Mouse (Mus musculus) 3134 (cell line): ENCODE measurements around the gene Tpmt.

ENCODE experiments used
- DNase-seq: peaks from one replicate; pipeline ENCODE4 v3.0.0-alpha.2; 2011; ENCODE audit warnings: low spot score; ENCODE audit not compliant: insufficient read length; ENCODE audit errors: extremely low read depth

Gene Tpmt

DNA sequence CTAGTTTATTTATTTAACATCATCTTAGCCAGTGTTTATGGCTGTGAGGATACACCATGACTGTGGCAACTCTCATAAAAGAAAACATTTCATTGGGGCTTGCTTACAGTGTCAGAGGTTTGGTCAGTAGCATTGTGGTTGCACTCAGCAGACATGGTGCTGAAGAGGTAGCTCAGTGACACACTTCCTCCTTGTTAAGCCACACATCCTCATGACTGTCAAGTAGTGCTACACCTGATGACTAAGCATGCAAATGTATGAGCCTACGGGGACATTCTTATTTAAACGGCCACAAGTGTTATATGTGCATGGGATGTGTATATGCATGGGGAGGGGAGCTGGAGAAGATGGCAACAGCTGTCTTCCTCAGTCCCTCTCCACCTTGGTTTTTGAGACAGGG is 60.7 kb downstream of the Tpmt start:
- DNase-seq, result no peak

- DNase-seq, result no peak
Observed at GRCm38 (mm10) chr13:46979836-46980490, 64.6 kb downstream of the Tpmt start.

DNA sequence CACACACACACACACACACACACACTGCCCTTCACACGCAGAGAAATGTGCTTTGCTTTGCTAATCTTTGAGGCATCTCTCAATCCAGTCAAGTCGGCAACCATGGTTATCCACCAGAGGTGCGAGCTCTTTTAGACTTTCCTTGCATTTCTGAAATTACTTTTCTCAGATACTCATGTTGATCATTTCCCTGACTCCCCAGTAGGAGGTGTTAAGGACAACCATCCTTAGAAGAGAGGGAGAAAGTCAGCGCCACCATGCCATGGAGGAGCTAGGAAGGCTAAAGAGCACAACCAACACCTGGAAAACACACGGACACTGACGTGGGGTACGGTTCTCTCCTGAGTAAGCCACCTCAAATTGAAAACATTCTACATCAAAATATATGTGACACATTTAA is 68.0 kb downstream of the Tpmt start:
- DNase-seq, result no peak

GRCm38 (mm10) chr13:46975930-46976329 is 68.6 kb downstream of the Tpmt start:
- DNase-seq, result no peak

- no peak for DNase-seq
Observed at GRCm38 (mm10) chr13:46975031-46975551, 69.4 kb downstream of the Tpmt start.
